Mouse (Mus musculus) G1E (cell line): ENCODE measurements at regions not wholly inside any gene's neighbourhood (a gene's known extent, or its start where the extent isn't known, plus 50 kb on each side); places are given as distances from the start of the nearest gene placed in this dataset.

Experiments
- CTCF ChIP-seq: IDR thresholded peaks from 2 replicates; pipeline ENCODE4 v1.5.1; 2012; ENCODE audit warnings: low read depth, low read length, inconsistent platforms, mixed read lengths
- GATA1 ChIP-seq: IDR thresholded peaks from 2 replicates; pipeline ENCODE4 v1.6.1; 2012; ENCODE audit warnings: borderline replicate concordance, low read length, inconsistent platforms, mixed read lengths
- GATA2 ChIP-seq: IDR thresholded peaks from 2 replicates; pipeline ENCODE4 v1.6.1; 2012; ENCODE audit warnings: low read depth, low read length, inconsistent platforms, borderline replicate concordance
- POLR2AphosphoS5 ChIP-seq: IDR thresholded peaks from 2 replicates; pipeline ENCODE4 v1.6.1; 2012; ENCODE audit warnings: low read depth, low read length, inconsistent platforms; ENCODE audit not compliant: insufficient replicate concordance
- TAL1 ChIP-seq: conservative IDR thresholded peaks from 2 replicates; pipeline ENCODE4 v1.6.1; 2012; ENCODE audit warnings: low read depth, low read length, inconsistent platforms, mixed read lengths

DNA sequence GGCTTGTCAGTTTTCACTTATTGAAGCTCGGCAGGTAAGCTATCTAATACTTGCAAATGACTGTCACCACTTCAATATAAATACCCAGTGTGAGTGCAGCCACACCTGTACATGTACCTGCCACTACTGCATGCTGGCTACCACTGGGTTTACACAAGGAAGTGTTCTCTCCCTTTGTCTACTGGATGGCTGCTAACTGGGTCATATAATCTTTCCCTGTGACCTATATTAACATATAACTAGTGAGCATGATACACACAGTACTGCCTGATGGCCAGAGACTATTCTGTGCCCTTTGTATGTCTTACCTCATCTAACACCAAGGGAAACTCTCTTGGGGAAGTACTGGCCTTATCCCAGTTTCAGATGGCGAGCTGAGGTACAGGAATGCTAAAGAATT, 285.5 kb upstream of the Id2 start:
- TF ChIP-seq CTCF (no peak), POLR2AphosphoS5 (no peak), GATA2 (no peak), TAL1 (no peak), GATA1 (no peak)
